Mouse (Mus musculus): ENCODE measurements around the gene Gjc2.

DNA sequence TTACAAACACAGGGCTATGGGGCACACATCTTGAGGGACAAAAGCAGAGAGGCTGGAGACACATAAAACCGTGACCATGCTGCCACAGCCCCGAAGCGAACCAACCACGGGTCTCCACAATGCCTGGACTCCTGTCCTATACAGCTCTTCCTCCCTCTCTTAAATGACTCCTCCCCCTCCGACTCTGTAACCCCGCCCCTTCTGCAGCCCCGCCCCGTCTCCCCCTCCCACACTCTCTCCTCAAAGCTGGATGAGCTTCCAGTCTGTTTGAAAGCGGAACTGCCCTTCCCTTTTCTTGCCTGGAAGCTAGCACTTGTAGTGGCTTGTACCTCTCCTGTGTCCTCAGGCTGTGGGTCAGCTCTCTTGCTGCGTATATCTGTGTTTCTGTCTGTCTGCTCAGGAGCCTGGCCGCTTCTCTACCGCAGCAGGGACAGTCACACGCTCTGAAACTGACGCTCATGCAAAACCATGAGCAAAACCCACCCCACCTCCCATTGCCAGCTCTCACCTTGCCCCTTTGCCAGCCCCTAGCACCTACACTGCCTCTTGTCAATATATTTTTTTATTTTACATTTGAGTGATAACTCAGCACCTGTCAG, 41.1 kb downstream of the Gjc2 start:
- TF ChIP-seq POLR2A (IDR thresholded peaks at IDR 0.05; ENCODE audit: low read depth, low read length) (no peak), CTCF (conservative IDR thresholded peaks at IDR 0.05; ENCODE audit: insufficient read depth, insufficient read length, low read depth, low read length) (no peak)

All from kidney, adult 2 months (tissue).